Mouse (Mus musculus): ENCODE results near the gene Cdhr3. TPM values are rescaled to one million over a fixed set of nuclear protein-coding genes. Genes with fewer than 3 reads are reported as not detected.

Cdhr3 gene
- total and polyA plus RNA-seq, 3 experiments: not detected

DNA sequence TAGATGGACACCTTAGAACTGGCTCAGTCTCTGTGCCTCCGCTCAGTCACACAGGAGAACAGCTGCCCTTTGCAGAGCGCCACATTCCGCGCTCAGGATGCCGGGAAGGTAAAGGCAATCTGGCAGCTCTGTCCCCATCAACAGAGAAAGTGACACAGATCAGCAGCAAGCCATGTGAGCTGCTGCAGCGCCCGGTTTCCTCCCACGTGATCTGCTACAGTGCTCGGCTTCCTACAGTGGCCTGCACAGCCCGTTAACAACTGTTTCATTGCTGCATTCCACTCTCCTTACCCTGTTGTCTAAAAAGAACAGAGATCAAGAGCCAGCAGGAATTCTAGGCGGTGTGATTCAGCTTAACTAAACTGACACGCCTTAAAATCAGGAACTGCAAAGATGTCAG is 102.9 kb downstream of the Cdhr3 start:
- Histone ChIP-seq H3K36me3 (ENCODE audit: control insufficient read depth in 1 of 2, insufficient read depth in 2 of 2, low read length in 2 of 2) (no peaks in the 10 kb centered on the region), H3K4me3 (ENCODE audit: control insufficient read depth in 1 of 2, insufficient read depth in 1 of 2, low read depth in 2 of 2, low read length in 2 of 2) (no peak overlapping the region), H3K27ac (ENCODE audit: control insufficient read depth, low read depth, low read length) (no peak overlapping the region), H3K4me1 (ENCODE audit: control insufficient read depth in 1 of 2, insufficient read depth in 2 of 2, low read length in 2 of 2) (no peaks in the 10 kb centered on the region), H3K9me3 (replicated peaks; ENCODE audit: insufficient read depth, low read length) (no peaks in the 10 kb centered on the region), H3K27me3 (ENCODE audit: control insufficient read depth in 1 of 2, insufficient read depth in 2 of 2, low read length in 2 of 2) (peaks cover 0 to 2% of the 10 kb centered on the region in 2 experiments; a peak in 3 of 4 replicates), H3K79me2 (ENCODE audit: control insufficient read depth, insufficient read depth, low read length, poor library complexity) (no peaks in the 10 kb centered on the region), H3K9ac (ENCODE audit: control insufficient read depth, low read depth, low read length, poor library complexity, severe bottlenecking) (no peak overlapping the region)
- DNase-seq (ENCODE audit: low read depth, low spot score): no peak
- TF ChIP-seq MYC (IDR thresholded peaks at IDR 0.05; ENCODE audit: low read depth, low read length) (no peak), TBP (IDR thresholded peaks at IDR 0.05; ENCODE audit: low read depth, low read length) (no peak), TAL1 (IDR thresholded peaks at IDR 0.05; ENCODE audit: low read length) (no peak), JUND (IDR thresholded peaks at IDR 0.05; ENCODE audit: low read depth, low read length) (no peak), MEF2A (IDR thresholded peaks at IDR 0.05; ENCODE audit: extremely low read depth, insufficient replicate concordance, low read depth, low read length, poor library complexity, severe bottlenecking) (no peak)

DNA sequence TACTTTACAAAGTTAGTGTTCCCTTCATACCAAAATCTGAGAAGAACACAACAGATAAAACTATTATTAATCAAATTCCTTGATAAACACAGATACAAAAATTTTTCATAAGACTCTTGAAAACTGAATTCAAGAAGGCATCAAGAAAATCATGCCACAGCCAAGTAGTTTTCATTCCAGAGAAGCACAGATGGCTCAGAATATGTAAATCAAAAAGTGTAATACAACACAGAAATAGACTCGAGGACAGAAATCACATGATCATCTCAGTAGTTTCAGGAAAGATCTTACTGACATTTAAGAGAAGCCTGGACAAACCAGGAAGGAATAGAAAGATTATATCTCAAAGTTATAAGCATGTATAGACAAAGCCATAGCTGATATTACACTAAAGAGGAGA is 106.4 kb downstream of the Cdhr3 start:
- no peak for DNase-seq (ENCODE audit: low read depth, low spot score)
- H3K79me2 ChIP-seq (ENCODE audit: control insufficient read depth, insufficient read depth, low read length, poor library complexity): no peaks in the 10 kb centered on the region
- H3K9me3 ChIP-seq (replicated peaks; ENCODE audit: insufficient read depth, low read length): no peaks in the 10 kb centered on the region
- no peaks in the 10 kb centered on the region for H3K36me3 ChIP-seq (ENCODE audit: control insufficient read depth in 1 of 2, insufficient read depth in 2 of 2, low read length in 2 of 2)
- no peak overlapping the region for H3K27ac ChIP-seq (ENCODE audit: control insufficient read depth, low read depth, low read length)
- peaks cover 0 to 2% of the 10 kb centered on the region in 2 experiments; a peak in 2 of 4 replicates for H3K27me3 ChIP-seq (ENCODE audit: control insufficient read depth in 1 of 2, insufficient read depth in 2 of 2, low read length in 2 of 2)
- no peak overlapping the region for H3K4me3 ChIP-seq (ENCODE audit: control insufficient read depth in 1 of 2, insufficient read depth in 1 of 2, low read depth in 2 of 2, low read length in 2 of 2)
- no peak overlapping the region for H3K9ac ChIP-seq (ENCODE audit: control insufficient read depth, low read depth, low read length, poor library complexity, severe bottlenecking)
- no peak for TF ChIP-seq HCFC1 (IDR thresholded peaks at IDR 0.05; ENCODE audit: low read depth, low read length)
- TF ChIP-seq MXI1 (IDR thresholded peaks at IDR 0.05; ENCODE audit: low read depth, low read length): no peak
- TF ChIP-seq CHD2 (IDR thresholded peaks at IDR 0.05; ENCODE audit: low read length): no peak
- TF ChIP-seq CHD1 (IDR thresholded peaks at IDR 0.05; ENCODE audit: low read depth, low read length): no peak
- no peak for TF ChIP-seq USF2 (IDR thresholded peaks at IDR 0.05; ENCODE audit: borderline replicate concordance in 1 of 2, insufficient read depth in 1 of 2, low read depth in 1 of 2, low read length in 2 of 2)
- H3K4me1 ChIP-seq (ENCODE audit: control insufficient read depth in 1 of 2, insufficient read depth in 2 of 2, low read length in 2 of 2): no peaks in the 10 kb centered on the region

Other genes with a start within 250 kb of the Cdhr3 start
- 13.3 and 19.2 TPM in 2 replicates for gene Sypl, start 139.0 kb downstream of the Cdhr3 start, total RNA-seq (2012; rRNA removed)
- 100 to 1,000 TPM in 1 of 2 experiments, 10 to 100 TPM in 1; 52.8 to 110 TPM for gene Sypl, start 139.0 kb downstream of the Cdhr3 start, polyA plus RNA-seq (2012; ENCODE audit: insufficient read depth in 1 of 2, insufficient read length in 2 of 2, low read depth in 1 of 2, low replicate concordance in 2 of 2, missing spikeins in 1 of 2)
- 11.6 and 15.1 TPM in 2 replicates for gene Atxn7l1, start 54.8 kb upstream of the Cdhr3 start, total RNA-seq (2012; rRNA removed)
- gene Atxn7l1, start 54.8 kb upstream of the Cdhr3 start, polyA plus RNA-seq (2012; ENCODE audit: insufficient read depth in 1 of 2, insufficient read length in 2 of 2, low read depth in 1 of 2, low replicate concordance in 2 of 2, missing spikeins in 1 of 2): 10 to 100 TPM in 1 of 2 experiments, not detected in 1; 50.3 TPM

Measured in MEL (cell line).